Mouse (Mus musculus): ENCODE data around the gene Psmg4.

Psmg4 gene

DNA sequence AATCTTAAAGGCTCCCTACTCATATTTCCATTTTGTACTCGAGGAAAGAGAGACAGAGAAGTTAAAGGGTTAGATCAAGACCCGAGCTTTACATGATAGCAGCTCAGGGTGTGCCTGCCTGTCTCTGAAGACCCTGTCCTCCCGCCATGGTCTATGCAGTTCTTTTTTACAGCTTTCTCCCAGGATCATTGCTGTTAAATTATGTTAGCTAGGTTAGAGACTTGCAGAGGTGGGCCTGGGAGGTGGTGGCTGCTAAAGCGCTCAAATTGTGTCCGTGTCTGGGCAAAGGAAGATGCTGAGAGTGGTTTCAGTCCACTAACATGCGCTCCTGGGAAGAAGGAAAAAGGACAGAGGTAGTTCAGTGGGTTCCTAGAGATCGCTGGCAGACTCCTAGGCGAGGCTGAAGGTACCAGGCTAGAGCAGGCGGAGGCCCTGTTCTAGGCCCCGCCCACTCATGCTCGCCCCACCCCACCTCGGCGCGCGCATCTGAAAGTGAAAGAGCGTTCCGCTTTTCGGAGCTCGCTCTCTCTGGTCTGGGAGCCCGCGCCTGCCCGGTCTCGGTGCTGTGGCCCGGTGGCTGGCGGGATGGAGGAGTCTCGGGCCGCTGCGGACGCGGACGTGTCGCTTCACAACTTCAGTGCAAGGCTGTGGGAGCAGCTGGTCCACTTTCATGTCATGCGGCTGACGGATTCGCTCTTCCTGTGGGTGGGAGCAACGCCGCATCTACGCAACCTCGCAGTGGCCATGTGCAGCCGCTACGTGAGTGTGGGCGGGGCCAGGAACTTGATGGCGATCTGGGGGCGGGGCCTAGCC, at the start of gene Psmg4:
Gene Psmg4 (plus strand): TSS at position 474 of the 813 bp plus-strand sequence.
- DNase-seq (ENCODE audit: low spot score in 2 of 2), result peak; percentile 85 to 92

DNA sequence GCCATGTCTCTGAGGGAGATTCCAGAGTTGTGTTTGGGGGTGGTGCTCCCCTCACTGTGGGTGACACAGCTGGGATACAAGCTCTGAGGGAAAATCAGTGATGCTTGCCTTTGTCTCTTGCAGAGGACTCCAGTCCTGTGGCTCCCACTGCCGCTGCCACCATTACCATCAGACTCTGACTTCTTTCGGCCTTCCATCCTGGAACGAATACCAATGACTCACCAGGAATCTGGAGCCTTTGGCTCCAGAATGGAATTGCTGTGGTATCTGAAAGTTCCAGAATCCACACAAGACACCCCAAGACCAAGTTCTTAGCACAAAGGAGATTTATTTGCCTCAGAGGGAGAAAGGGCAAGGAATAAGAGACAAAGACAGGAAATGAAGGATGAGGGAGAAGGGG, 49.7 kb upstream of the Psmg4 start:
- no peak for DNase-seq (ENCODE audit: low spot score in 2 of 2)

DNA sequence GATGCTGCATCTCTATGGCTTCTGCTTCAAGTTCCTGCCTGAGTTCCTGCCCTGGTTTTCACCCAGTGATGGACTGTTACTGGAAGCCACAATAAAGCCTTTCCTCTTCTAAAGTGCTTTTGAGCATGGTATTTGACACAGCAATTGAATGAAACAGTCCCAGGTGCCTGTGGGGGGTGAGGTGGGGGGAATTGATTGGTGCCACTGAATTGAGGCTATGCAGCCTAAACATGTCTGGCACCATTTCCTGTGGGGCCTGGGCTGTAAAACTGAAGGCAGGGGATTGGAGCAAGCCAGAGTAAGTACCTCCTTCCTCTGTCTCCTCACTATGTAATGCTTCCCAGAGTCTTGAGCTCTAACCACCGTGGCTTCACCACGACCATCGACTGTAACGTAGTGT, 48.1 kb upstream of the Psmg4 start:
- DNase-seq (ENCODE audit: low spot score in 2 of 2), result no peak

DNA sequence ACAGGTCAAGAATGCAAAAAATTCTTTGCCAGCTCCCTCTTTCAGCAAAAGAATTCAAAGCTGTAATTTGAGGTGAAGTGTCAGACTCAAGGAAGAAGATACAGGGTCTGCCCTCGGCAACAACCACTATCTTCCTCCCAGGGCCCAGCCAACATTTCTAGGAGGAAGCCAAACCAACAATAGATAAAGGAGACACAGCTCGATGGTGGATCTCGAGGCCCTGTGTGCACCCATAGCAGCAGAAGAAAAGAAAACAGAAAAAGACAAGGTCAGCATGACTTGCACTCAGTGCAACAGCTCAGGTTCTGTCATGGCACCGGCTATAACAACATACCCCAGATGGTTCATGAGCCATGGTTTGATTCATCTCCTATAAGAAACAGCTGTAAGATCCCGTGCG, 46.3 kb upstream of the Psmg4 start:
- no peak for DNase-seq (ENCODE audit: low spot score in 2 of 2)

DNA sequence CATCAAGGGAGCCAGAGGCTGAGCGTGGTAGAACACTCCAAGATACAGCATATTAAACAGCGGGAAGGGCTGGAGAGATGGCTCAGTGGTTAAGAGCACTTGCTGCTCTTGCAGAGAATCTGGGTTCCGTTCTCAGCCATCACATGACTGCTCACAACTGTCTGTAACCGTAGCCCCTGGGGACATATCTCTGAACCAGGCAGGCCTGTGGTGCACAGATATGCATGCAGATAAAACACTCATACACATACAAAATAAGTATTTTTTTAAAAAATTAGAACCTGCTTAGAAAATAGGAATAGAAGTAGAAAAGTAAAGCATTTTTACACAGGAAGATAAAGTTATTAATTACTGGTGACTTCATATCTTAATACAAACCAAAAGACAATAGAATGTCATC, 43.9 kb upstream of the Psmg4 start:
- no peak for DNase-seq (ENCODE audit: low spot score in 2 of 2)

DNA sequence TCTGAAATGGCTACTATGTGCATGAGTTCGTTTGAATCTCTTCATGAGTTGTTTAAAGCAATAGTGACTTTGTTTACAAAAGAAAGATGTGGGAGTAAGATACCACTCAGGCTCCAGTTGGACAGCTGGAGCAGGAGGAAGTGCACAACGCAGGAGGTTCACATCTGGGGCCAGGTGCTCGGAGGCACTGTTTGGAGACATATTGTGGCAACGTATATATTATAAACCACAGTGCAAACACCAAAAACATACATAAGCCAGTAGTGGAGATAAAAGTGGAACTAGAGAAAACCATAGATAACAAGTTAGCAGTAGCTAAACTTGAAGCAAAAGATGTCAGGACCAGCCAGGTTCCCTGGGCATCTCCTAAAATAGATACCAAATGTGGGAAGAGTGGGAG, 43.4 kb upstream of the Psmg4 start:
- no peak for DNase-seq (ENCODE audit: low spot score in 2 of 2)

DNA sequence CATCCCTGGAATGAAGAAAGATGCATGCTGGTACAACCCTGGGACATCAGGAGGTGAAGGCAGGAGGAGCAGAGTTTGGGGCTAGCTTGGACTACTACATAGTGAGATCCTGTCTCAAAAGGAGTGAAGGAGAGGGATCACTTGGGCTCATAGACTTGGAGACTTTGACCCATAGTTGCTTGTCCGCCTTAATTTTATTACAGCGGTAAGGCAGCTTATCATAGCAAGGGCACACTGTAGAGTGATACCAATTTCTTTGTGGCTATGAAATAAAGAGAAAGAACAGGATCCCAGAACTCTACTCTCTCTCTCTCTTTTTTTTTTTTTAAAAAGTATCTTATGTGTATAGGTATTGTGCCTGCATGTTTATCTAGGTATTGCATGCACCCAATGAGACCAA, 42.2 kb upstream of the Psmg4 start:
- DNase-seq (ENCODE audit: low spot score in 2 of 2), result no peak

DNA sequence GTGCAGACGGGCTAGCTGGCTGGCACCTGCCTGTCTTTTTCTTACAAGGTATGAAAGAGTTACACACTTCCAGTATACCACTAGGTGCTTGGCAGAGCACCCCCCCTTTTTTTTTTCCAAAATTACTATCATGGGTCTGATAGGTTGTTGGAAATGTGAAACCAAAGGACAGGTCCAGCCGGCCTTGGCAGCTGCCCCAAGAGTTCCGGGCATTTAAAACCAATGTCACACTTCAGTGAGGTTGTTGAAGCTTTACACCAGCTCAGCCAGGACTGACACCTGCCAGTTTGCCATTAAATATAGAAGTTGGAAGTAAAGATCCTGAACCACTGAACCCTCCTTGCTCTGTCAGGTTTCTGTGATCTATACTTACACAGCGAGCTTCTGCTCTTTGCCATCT, 37.1 kb upstream of the Psmg4 start:
- no peak for DNase-seq (ENCODE audit: low spot score in 2 of 2)

DNA sequence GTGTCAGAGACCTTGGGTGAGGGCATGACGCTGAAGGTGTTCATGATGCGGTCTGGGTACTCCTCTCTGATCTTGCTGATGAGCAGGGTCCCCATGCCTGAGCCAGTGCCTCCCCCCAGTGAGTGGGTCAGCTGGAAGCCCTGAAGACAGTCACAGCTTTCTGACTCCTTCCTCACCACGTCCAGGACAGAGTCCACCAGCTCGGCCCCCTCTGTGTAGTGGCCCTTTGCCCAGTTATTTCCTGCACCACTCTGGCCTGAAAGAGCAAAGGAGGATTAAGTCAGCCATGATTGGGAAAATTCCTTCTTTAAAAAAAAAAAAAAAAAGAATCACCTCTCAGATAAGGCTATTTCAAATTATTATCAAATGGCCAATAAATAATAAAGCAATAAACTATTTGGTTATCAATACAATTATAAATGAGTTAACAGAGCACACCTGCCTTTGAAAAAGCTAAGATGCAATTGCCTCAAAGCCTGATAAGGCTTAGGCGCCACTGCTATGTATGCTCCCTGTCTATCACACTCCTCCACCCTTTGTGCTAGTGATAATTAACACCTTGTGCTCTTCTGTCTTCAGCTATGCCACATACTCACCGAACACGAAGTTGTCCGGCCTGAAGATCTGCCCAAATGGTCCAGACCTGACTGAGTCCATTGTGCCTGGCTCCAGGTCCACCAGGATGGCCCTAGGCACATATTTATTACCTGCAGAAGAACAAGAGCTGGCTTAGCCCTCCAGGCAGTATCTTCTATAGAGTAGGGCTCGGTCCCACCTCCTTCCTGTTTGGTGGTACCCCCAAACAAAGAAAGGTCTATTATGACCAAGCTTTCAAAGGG, 34.3 kb upstream of the Psmg4 start:
- DNase-seq (ENCODE audit: low spot score in 2 of 2), result no peak

DNA sequence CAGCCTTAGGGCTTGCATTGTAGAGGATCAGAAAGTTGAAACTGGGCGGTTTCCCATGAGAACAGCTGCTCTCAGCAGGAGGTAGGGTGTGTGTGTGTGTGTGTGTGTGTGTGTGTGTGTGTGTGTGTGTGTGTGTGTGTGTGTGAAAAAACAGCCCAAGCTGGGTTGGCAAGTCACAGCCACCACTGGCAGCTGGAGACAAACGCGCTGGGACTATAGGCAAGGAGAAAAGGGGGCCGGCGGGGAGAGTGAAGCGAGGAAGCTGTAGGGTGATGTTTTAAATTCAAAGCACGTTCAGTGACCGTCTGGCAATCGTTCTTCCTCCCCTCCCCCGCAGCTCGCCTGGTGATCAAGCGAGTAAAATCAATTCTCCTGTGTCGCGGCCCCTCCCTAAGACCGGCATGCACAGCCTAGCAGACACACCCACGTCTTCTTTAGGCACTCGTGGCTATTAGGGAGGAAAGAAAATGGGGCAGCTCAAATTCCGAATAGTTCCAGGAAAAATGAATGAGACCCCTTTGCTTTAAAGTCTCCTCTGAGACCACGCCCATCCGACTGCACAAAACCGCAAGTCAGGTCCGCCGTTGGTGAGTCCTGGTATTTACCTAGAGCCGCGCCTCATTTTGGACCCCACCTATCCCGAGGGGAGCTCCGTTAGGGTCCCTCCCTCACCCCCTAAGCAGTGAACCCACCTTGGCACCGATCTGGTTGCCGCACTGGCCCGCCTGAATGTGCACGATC, 33.1 kb upstream of the Psmg4 start:
- DNase-seq (ENCODE audit: low spot score in 2 of 2), result peak; percentile 43 to 64

DNA sequence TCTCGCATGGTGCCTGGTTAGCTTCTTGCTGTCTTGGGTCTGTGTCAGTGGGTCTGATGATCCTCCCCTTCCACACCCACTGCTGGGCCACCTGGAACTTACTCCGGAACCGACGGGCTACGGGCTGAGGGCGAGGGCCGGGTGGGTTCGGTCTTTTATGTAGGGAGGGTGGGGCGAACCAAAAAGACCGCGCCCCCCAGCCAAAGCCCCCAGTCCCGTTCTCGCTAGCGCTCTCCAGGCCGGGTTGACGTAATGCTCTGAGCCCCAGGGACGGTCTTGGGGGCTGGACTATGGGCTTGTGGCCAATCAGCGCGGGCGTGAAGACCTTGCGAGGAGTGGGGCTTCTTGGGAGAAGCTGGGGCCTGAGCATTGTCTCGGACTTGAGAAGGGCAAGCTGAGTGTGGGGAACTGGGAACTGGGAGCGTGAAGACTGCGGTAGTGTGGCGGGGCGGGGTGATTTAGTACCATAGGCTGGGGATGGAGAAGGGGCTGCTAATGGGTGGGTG, 32.5 kb upstream of the Psmg4 start, which contains the start of gene Tubb2b:
Gene Tubb2b (minus strand): TSS at position 241 of the 506 bp plus-strand sequence.
- peak; percentile 91 to 95 for DNase-seq (ENCODE audit: low spot score in 2 of 2)

DNA sequence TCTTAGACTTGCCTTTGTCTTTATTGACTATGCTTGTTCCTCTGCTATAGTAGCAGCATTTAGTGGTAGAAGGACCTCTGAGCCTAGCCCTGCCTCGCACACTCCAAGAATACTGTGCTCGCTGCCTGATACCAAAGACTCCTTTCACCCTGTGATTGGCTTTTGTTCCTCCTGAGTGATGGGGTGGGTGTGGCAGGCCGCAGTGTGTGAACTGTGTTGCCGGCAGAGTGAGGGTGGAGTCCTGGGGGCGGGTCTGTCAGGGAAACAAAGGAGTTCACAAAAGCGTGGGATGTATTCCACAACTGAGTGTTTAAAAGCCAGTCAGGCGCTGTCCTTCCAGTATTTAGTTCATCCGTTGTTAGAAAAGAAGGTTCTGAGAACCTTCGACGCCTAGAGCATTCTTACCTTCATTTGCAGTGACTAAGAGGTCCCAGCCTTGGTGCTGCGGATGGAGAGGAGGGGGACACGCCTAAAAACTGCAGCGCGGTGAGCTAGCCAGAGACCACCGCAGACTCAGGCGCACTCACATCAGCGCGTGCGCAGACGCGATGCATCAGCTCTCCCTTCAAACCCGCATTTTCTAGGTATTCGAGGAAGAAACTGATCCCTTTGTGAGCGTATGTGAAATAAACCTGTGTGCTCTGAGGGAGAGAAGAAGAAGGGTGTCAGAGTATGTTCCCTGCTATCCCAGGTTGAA, 31.6 kb upstream of the Psmg4 start:
- DNase-seq (ENCODE audit: low spot score in 2 of 2), result peak in 1 of 2 experiments; percentile 70

DNA sequence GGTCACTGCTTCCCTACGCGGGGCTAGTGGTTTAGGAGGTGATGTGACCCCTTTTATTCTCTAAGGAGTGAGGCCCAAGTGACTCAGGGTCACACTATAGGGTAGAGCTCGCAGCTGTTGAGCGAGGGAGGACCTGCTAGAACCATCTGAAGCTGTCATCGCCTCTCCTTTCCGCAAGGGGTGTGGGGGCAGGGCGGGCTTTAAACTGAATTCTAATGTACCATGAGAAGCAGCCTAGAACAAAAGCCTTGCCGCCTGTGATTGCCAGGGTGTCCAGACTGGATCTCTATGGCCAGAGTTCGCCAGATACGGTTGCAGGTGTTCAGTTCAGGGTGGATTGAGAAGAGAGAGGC, 31.1 kb upstream of the Psmg4 start:
- DNase-seq (ENCODE audit: low spot score in 2 of 2), result peak in 1 of 2 experiments; percentile 81

DNA sequence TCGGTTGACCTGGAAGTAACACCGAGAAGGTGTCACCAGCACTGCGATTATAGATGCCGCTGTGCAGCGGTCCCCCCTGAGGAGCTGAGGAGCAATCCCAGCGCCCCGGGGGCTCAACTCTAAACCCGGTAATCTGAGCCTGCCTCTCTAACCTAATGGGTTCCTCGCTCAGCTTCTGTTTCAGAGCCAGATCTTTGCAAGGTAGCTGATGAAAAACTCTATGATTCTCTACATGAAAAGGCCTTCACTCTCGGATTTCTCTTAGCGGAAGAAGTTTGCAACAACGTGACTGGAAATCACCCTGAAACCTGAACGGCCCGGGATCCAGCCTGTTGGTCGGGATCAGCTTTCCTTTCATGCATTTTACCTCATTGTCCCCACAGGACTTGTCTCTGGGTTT, 30.5 kb upstream of the Psmg4 start:
- DNase-seq (ENCODE audit: low spot score in 2 of 2), result peak in 1 of 2 experiments; percentile 26

DNA sequence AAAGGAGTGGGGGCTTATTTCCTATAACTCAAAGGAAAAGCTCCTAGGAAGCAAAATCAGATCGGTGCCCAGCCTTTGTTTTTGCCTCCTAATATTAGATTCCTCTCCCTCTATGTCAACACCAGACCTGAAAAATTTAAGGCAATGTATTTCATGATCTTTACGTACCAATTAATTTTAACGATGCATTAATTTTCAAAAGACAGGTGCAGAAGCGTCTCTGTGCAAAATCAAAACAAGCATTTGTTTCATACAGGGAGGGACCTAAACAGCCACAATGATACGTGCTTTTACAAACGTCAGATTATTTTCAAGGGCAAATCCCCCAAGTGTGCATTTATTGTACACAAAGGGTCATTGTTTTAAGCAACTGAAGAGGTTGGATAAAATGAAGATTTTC, 29.9 kb upstream of the Psmg4 start:
- DNase-seq (ENCODE audit: low spot score in 2 of 2), result no peak

DNA sequence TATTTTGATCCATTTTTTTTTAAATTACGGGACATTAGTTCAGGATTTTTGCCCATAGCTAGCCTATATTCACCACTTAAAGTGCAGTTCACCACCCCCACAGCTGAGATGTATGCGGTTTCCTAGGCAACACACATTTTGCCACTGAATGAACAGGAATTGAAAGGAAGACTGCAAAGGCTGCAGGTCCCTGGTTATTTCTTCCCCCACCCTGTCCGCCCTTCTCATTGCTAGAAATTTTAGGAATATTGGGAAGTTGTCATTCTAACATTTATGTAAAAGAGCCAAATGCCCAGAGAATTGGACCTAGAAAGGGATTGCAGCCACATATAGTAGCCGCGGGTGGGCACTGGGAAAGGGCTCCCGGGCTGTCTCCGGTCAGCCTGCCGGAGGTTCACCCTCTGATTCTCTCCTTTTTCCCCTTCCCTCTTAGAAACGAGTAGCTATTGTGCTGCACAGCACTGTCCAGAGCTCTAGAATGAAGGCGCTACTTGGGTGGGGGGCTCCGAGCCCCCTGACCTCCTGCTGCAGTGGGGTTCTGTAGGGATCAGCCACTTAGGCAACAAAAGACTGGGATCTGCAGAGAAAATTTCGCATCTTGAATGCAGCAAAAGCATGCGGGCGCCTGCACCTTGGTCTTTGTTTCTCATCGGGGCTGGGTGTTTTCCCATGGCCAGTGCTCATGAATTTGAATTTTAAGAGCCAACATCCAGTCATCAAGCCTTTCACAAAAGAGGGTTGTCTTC, 29.3 kb upstream of the Psmg4 start:
- DNase-seq (ENCODE audit: low spot score in 2 of 2), result peak in 1 of 2 experiments; percentile 30

DNA sequence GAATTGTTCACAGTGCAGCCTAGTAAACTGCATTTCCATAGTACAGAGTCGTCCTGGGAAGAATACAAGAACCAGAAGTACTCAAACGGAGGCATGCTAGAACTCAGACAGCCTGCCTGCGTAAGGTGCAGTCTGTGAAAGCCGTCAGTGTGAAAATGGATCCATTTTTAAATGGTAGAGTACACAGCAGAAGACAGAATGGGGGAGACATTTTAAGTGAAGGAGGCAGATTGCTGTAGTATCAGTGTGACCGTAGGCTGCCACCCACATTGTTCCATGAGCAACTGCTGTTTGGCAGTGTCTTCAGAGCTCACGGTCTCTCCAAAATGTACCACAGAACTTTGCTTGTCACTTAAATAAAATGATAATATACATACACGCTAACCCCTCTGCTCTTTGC, 28.5 kb upstream of the Psmg4 start:
- no peak for DNase-seq (ENCODE audit: low spot score in 2 of 2)

DNA sequence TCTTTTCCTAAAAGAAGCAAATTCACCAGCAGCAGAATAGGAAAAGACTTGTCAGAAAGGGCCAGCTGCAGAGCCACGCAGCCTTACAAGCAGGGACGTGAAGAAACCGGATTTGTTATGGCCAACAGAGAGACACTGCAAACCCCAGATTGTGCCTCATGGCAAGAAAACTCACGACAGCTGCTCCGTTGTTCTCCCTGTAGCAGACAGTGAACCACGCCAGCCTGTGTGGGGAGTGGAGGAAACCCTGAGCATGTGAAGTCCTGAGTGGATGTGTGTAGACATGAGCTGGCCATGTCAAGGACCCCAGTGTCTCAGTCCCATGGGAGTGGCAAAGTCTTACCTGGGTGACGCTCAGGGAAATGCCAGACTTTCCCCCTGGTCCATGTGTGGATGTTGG, 26.2 kb upstream of the Psmg4 start:
- peak in 1 of 2 experiments; percentile 60 for DNase-seq (ENCODE audit: low spot score in 2 of 2)

DNA sequence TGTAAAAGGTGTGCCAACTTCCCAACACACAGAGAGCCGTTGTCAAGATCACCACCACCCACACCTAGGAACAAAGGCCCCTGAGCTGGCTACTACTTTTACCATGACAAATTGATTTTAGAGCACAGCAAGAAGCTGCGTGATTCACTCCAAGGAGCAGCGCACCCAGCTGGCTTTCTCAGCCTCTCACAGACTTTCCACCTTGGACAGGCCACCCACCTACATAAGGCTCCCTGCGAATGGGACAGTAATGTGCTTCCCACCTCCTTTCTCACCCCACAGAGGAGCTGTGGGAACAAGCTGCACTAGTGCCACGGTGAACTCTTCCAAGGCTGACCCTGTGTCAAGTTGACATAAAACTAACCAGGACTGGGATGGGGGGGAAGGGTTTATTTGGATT, 19.4 kb upstream of the Psmg4 start:
- DNase-seq (ENCODE audit: low spot score in 2 of 2), result no peak

DNA sequence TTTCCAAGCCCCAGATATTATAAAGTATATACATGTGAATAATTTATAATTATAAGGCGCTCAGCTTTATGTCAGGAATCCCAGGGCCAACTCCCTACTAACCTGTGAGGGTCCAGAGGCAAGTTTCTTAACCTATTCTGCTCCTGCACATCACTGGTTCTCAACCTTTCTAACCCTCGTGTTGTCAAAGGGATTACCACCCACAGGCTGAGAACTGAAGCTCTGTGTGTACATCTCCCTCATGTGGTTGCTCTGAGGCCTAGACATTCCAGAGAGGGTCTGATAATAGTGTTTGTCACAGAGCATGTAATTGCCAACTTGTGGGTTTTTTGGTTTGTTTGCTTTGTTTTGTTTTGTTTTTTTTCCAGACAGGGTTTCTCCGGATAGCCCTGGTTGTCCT, 15.8 kb upstream of the Psmg4 start:
- DNase-seq (ENCODE audit: low spot score in 2 of 2), result no peak

DNA sequence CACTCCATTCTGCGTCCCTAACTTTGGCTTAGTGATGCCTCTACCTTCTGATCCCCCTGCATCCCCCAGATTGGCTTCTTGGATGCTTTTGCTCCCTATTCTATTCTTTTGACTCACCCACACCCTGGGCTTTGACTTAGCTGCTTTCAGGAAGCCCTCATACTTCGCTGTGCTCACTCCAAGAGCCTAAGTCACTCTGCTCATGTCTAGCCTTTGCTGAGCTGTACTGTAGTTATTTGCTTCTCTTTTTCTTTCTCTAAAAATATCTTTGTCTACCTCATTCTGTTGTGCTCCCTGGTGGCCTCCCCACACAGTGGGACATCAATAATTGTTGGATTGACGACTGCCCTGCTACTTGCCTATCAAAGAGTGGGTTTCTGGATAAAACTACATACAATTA, 14.6 kb upstream of the Psmg4 start:
- no peak for DNase-seq (ENCODE audit: low spot score in 2 of 2)
